11 mouse cellular contexts compared by ENCODE assay signal in genomic region chr1:91321760-91322438, GRCm38 (mm10). TPM values are rescaled to one million over a fixed set of nuclear protein-coding genes. Genes with fewer than 3 reads are reported as not detected.
DNase-seq lines count a peak whose midpoint lies in the region; ATAC-seq and TF ChIP-seq lines count a peak whose summit lies in the region.
"Had no signal": no experiment of that assay in that cellular context is flagged by ENCODE, and none has a peak within 500 bp of the region (broad histone marks: within the 10 kb centered on the region; RNA-seq: fewer than 3 reads in every experiment).

TSS of gene Espnl (plus strand) at chr1:91322075.

- DNase-seq in cerebellum, adult 11-12 months = peak; percentile 32
- DNase-seq in cerebellum, adult 8-10 months = no peak
- peak; percentile 27 to 33 for DNase-seq in cerebellum, adult 2 months
- DNase-seq in liver, embryonic 14.5 days (ENCODE audit: low read depth in 3 of 3, low spot score in 3 of 3) = no peak
- DNase-seq in midbrain, embryonic 10.5 days (ENCODE audit: low spot score) = no peak
- DNase-seq in spleen, adult 18-20 months = no peak
- DNase-seq in thymus, adult 18-20 months = no peak
- DNase-seq: thymus, postnatal 36 days had no signal

- no peak within 1 kb of the TSS for H3K27ac ChIP-seq in cerebellum, adult 2 months (ENCODE audit: insufficient read depth, low read length)
- 0 out of 2 replicates have a peak within 1 kb of the TSS, but pooled peaks have one; percentile 6 for H3K27ac ChIP-seq in heart, embryonic 16.5 days (ENCODE audit: low read length)
- no peak within 1 kb of the TSS for H3K27ac ChIP-seq in liver, embryonic 14.5 days
- H3K27ac ChIP-seq in midbrain, embryonic 10.5 days (replicated peaks) = no peak within 1 kb of the TSS
- H3K27ac ChIP-seq: limb, embryonic 15.5 days had no signal

- TF ChIP-seq EP300 in liver, embryonic 14.5 days (IDR thresholded peaks at IDR 0.05; ENCODE audit: low read depth) = no peak

- H3K9me3 ChIP-seq in heart, embryonic 16.5 days (replicated peaks; ENCODE audit: control insufficient read depth, low read length) = no peaks in the 10 kb centered on the region
- H3K9me3 ChIP-seq in liver, embryonic 14.5 days (ENCODE audit: control insufficient read depth, low read length) = no peaks in the 10 kb centered on the region
- H3K9me3 ChIP-seq in midbrain, embryonic 10.5 days (replicated peaks) = no peaks in the 10 kb centered on the region
- H3K9me3 ChIP-seq: limb, embryonic 15.5 days had no signal

- WGBS in cerebellum, adult 2 months = 14% methylated on average over 19 of the region's 19 CpGs
- WGBS in heart, embryonic 16.5 days = 40% methylated on average over 19 of the region's 19 CpGs
- WGBS in liver, embryonic 14.5 days (ENCODE audit: insufficient replicate concordance) = 41% methylated on average over 19 of the region's 19 CpGs
- 83% methylated on average over 19 of the region's 19 CpGs for WGBS in midbrain, embryonic 10.5 days

- peak within 1 kb of the TSS; percentile 10; the same call in 1 of the 2 replicates for H3K9ac ChIP-seq in heart, embryonic 16.5 days (ENCODE audit: low read length)
- no peak within 1 kb of the TSS for H3K9ac ChIP-seq in liver, embryonic 14.5 days (replicated peaks)
- H3K9ac ChIP-seq: limb, embryonic 15.5 days had no signal

- peak; percentile 44 for ATAC-seq in heart, embryonic 16.5 days (replicated peaks; ENCODE audit: extremely low read depth, insufficient read depth, low FRiP score)
- peak; percentile 36 for ATAC-seq in liver, embryonic 14.5 days (ENCODE audit: insufficient read depth)
- ATAC-seq: intestine, embryonic 16.5 days had no signal

- no peak for TF ChIP-seq CTCF in cerebellum, adult 2 months (IDR thresholded peaks at IDR 0.05; ENCODE audit: borderline replicate concordance, insufficient read depth, low read depth, low read length)
- TF ChIP-seq CTCF in liver, embryonic 14.5 days (IDR thresholded peaks at IDR 0.05; ENCODE audit: low read depth) = no peak

- no peak within 1 kb of the TSS for H3K4me2 ChIP-seq in heart, embryonic 16.5 days (ENCODE audit: low read depth, low read length)
- H3K4me2 ChIP-seq in liver, embryonic 14.5 days (ENCODE audit: low read depth) = no peak within 1 kb of the TSS
- H3K4me2 ChIP-seq: limb, embryonic 15.5 days had no signal

- H3K27me3 ChIP-seq in cerebellum, adult 2 months (ENCODE audit: control insufficient read depth, insufficient read depth, low read length) = no peaks in the 10 kb centered on the region
- no peaks in the 10 kb centered on the region for H3K27me3 ChIP-seq in heart, embryonic 16.5 days (ENCODE audit: control insufficient read depth, insufficient read depth, low read length)
- no peaks in the 10 kb centered on the region for H3K27me3 ChIP-seq in liver, embryonic 14.5 days (ENCODE audit: control insufficient read depth, insufficient read depth, low read length)
- no peaks in the 10 kb centered on the region for H3K27me3 ChIP-seq in midbrain, embryonic 10.5 days (ENCODE audit: low read depth, poor library complexity, severe bottlenecking)
- H3K27me3 ChIP-seq: limb, embryonic 15.5 days had no signal

- H3K4me1 ChIP-seq in cerebellum, adult 2 months (ENCODE audit: control insufficient read depth, insufficient read depth, low read length) = peaks cover 20% of the 10 kb centered on the region
- peaks cover 17% of the 10 kb centered on the region for H3K4me1 ChIP-seq in heart, embryonic 16.5 days (ENCODE audit: control insufficient read depth, insufficient read depth, low read length)
- H3K4me1 ChIP-seq in liver, embryonic 14.5 days (replicated peaks; ENCODE audit: control insufficient read depth in 2 of 2, insufficient read depth in 2 of 2, low read length in 1 of 2) = no peaks in the 10 kb centered on the region; a peak in 1 of 4 replicates
- peaks cover 7% of the 10 kb centered on the region; the same call in 1 of the 2 replicates for H3K4me1 ChIP-seq in midbrain, embryonic 10.5 days

- H3K36me3 ChIP-seq in heart, embryonic 16.5 days (ENCODE audit: control insufficient read depth, insufficient read depth) = no peaks in the 10 kb centered on the region
- H3K36me3 ChIP-seq in liver, embryonic 14.5 days (replicated peaks; ENCODE audit: control insufficient read depth, insufficient read depth, low read depth) = no peaks in the 10 kb centered on the region
- no peaks in the 10 kb centered on the region for H3K36me3 ChIP-seq in midbrain, embryonic 10.5 days
- H3K36me3 ChIP-seq: limb, embryonic 15.5 days had no signal

- TF ChIP-seq POLR2A in cerebellum, adult 2 months (IDR thresholded peaks at IDR 0.05; ENCODE audit: borderline replicate concordance, insufficient read depth, low read length) = no peak

- H3K4me3 ChIP-seq in cerebellum, adult 2 months (replicated peaks; ENCODE audit: insufficient read depth, low read depth, low read length) = no peak within 1 kb of the TSS
- H3K4me3 ChIP-seq in heart, embryonic 16.5 days (ENCODE audit: low read length) = no peak within 1 kb of the TSS
- no peak within 1 kb of the TSS for H3K4me3 ChIP-seq in liver, embryonic 14.5 days (ENCODE audit: insufficient read depth in 1 of 2, low read depth in 2 of 2, low read length in 2 of 2)
- no peak within 1 kb of the TSS for H3K4me3 ChIP-seq in midbrain, embryonic 10.5 days
- H3K4me3 ChIP-seq: limb, embryonic 15.5 days had no signal

RNA-seq across cellular contexts. Expression of gene Espnl, which starts in this region (rescaled TPM):
- 0.03 and 0.05 TPM in 2 replicates for polyA plus RNA-seq in cerebellum, adult 2 months (2012; rRNA removed)
- polyA plus RNA-seq in heart, embryonic 16.5 days (2015; fragmentation: Nextera tagmentation; extraction: Ambion mirVana) = 0.04 and 0.07 TPM in 2 replicates
- 0.01 and 0.03 TPM in 2 replicates for polyA plus RNA-seq in liver, embryonic 14.5 days (2012; rRNA removed)
- 0.01 TPM in 1 of 2 replicates, not detected in the other for polyA plus RNA-seq in liver, embryonic 14.5 days (2014; fragmentation: Nextera tagmentation; extraction: Ambion mirVana)
- polyA plus RNA-seq in midbrain, embryonic 10.5 days (2016; fragmentation: Nextera tagmentation; extraction: Ambion mirVana) = not detected in 2 replicates

Comparison
In these comparisons a context has a peak if more than half of its experiments do, and no peak if none do; other contexts are left out.
1. Peak in DNase-seq in cerebellum, adult 2 months; RNA of the gene not detected or under 1 TPM.
2. Peak in ATAC-seq, H3K27ac ChIP-seq and H3K9ac ChIP-seq in heart, embryonic 16.5 days; RNA of the gene not detected or under 1 TPM.
3. Peak in ATAC-seq in liver, embryonic 14.5 days; RNA of the gene not detected or under 1 TPM.